Mouse (Mus musculus): Measurements from ENCODE around the gene Rgcc.

Gene Rgcc

DNA sequence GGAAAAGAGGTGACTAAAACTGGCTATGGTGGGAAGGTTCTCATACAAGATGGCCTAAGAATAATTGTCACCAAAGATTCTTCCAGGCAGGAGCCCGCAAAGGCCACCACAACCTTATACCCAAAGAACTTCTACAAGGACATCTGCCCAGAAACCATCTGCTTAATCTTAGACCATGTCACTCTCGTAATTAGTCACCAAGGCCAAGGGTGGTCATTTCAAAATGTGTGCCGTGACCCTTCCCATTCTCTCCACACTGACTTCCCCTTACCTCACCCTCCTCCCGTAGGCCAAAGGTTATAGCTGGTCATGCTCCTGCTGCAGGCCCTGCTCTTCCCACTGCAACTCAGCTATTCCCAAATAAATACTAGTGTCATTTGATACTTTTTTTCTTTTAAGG, 22.5 kb downstream of the Rgcc start:
- no peak for DNase-seq (ENCODE audit: low spot score)

DNA sequence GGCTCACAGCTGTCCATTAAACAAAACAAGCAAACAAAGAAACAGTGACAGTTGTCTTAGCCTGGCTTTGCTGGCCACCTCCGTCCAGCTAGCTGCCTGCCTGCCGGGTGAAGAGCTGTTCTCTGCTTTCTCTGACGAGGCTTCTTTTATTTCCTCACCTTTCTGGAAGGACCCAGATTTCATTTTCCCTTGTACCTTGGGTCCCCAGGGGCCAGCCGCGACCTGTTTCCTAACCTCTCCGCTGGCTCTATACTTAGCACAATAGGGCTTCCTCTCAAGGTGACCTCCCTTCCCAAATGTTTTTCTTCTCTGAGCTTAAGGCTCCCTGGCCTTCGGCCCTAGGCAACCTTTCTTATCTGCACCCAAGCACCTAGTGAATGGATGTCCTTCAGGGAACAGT, 23.5 kb downstream of the Rgcc start:
- no peak for DNase-seq (ENCODE audit: low spot score)

DNA sequence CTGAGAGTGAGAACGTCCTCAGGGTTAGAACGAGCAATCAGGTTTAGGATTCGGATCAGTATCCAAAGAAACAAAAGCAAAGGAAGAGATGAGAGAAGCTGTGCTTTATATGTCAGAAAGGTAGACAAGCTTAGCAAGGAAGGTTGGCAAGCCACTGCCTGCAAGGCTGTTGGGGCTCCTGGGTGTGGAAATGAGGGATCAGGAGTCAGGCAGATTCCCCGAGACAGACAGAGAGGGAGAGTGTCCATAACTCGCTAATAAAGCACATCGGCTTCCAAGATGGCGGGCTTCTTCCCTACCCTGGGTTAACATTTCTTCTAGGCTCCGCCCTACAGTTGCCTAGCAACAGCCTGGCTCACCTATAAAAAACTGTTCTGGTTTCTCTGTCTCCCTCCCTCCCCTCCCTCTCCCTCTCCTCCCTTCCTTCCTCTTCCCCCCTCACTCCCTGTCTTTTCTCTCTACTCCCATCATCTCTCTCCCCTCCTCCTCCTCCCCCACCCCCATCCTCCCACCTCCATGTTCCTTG, 25.5 kb downstream of the Rgcc start:
- no peak for DNase-seq (ENCODE audit: low spot score)

DNA sequence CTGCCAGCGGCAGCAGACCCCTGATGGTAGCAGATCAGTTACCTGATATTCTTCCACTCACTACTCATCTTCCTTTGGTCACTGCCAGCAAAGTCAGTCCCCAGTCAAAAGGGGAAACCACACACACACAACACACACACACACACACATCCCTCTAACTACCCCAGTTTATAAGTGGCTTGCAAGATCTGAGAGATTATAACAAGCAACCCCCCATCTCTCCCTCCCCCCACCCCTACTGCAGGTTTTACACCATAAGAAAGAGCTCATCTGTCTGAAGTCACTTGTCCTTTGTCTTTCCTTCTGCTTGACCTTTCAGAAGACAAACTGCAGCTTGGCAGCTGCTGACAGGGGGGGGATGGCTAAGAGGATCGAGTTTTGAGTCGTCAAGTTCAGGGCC, 26.0 kb downstream of the Rgcc start:
- DNase-seq (ENCODE audit: low spot score): no peak

DNA sequence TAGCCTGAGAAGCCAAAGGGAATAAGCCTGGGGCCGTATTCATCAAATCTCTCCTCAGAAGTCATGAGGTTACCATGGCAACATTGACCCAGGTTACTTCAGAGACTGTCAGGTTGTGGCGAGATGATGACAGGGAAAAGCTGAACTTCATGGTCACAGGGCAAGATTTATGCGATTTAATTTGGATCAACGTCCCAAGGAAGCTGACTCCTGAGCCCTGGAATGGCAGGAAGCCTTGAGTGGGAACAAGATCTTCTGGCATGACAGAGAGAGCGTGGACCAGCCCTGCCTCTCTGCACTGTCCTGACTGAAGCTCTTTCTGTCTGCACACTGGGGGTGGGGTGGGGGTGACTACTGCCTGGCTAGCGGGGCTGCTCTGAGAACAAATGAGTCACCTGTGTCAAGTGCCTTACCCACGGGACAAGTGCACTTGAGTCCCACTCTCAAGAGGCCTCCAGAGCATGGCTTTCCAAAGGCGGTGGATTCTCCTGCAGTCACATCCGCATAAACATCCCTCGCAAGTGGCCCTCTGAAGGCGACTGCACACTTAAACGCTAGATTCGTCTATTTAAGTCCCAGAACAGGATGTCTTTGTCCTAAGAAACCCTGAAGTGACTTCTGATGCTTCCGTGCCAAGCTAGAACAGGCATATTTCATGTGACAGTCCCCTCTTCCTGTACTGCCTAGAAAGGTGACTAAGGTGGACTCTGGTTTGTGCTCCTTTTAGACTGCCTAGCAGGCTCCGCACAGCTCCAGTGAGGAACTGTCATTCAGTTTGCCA, 27.6 kb downstream of the Rgcc start:
- DNase-seq (ENCODE audit: low spot score): no peak

DNA sequence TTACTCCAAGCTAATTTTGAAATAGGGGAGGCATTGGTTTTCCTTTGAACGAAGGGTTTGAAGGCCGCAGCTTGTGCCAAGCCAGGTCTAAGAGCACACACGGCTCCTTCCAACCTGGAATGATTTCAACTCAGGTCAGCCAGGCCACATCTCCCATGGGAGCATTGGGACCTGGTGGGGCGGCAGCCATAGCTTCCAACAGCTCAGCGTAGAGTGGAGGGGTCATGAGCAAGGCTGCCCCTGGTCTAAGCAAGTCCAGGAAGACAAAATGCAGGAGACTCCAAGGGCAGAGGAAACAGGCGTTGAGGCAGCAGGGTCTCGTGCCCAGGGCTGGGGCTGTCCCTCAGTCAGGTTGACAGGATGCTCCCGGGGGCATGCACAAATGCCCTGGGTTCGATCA, 28.5 kb downstream of the Rgcc start:
- DNase-seq (ENCODE audit: low spot score): no peak

DNA sequence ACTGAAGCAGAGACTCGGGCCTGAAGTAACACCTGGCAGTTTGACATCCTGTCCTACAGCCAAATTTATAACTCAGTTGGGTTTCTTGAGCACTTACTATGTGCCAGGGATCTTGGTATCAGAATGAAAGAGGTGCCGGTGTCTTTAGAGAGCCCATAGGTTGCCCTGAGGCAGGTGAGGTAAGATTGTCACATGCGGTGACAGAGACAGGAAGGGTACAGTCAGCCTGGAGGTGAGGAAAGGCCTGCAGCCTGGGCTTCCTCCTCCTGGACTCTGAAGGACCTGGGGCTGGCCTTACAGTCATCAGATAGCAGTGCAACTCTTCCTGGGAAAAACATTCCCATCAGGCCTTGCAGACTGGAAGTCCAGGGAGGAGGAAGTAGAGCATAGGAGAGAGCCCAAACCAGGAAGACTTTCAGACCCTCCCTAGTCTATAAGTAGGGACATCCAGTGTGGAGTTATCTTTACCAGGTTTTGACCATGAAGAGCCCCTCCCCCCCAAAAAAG, 29.2 kb downstream of the Rgcc start:
- DNase-seq (ENCODE audit: low spot score): no peak

DNA sequence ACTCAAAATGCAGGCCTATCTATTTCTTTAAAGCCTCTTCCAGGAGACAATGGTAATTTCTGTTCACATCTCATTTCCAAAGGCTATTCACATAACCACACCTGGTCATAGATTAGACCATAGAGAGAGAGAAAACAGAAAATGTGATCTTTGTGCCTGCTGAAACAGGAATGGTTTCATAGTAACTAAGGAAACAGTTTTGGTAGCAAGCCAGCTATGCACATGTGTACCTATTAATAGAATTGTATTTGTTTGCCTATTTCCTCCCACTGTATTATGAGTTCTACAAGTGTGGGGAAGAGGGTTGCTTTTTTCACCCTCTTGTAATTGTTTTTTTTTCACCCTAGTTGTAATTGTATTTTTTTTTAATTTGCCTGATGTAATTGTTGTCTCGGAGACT, 31.9 kb downstream of the Rgcc start:
- DNase-seq (ENCODE audit: low spot score): no peak

DNA sequence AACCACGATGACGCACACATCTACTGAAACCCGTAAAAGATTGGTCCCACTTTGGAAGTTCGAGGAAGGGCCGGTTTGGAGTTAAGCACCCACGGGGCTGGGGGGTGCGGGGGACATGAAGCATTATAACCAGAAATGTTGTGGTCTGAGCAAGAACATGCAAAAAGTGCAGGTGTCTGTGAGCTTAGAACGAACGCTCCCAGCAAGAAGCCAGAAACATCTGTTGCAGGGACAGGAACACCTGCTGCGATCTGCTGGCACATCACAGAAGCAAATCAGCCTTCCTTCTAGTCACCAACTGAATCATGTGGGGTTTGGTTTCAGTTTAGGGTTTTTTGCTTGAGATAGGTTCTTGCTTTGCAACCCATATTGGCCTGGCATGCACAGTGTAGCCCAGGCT, 33.6 kb downstream of the Rgcc start:
- no peak for DNase-seq (ENCODE audit: low spot score)

DNA sequence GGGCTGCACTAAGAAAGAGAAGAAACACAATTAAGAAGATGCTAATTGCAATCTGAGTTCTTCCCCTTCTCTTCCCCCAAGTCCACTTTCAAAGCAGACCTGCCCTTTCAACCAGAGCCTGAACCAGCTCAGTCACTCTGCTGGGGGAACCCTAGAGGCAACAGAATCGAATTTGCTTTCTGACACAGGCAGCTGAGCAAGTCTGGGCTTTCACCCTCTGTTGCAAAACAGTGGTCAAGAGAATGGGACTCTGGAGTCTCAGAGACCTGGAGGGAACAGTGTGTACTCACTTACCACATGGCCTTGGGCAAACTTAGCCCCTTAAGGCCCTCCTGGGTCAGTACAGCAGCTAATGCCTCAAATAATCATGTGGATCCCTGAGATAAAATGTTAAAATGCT, 34.1 kb downstream of the Rgcc start:
- DNase-seq (ENCODE audit: low spot score): no peak

DNA sequence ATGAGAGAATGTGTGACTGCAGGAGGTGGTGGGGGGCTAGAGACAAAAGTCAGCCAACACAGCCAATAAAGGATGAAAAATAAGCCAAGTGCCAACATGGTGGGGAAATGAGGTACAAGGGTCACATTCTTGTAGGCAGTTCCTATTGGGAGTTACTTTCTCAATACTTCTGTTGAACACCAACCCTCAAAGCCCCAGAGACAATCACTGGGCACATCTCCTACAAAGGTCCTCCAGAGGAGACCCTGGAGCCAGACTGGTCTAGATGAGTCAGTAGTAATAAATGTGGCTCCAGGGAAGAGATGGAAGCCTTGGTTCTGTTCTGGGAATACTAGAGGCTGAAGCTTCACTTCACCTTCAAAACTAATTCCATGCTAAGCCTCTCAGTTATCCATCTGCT, 35.0 kb downstream of the Rgcc start:
- DNase-seq (ENCODE audit: low spot score): no peak

DNA sequence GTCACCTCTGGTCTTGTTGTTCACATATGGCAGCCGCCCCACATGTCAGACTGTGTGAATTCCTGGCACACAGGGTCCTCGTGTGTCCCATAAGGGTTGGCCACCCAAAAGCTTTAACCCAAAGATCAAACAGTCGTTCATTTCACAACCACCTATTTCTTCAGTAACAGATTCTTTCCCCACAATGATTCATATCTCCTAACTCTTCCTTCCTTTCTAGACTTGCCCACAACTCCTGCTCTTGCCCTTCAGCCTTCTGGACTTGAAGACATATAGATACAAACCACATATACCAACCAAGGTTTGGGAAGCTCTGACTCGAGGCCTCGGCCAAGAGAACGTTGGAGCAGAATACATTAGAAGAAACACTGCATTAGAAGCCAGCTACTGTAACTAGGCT, 35.7 kb downstream of the Rgcc start:
- no peak for DNase-seq (ENCODE audit: low spot score)

DNA sequence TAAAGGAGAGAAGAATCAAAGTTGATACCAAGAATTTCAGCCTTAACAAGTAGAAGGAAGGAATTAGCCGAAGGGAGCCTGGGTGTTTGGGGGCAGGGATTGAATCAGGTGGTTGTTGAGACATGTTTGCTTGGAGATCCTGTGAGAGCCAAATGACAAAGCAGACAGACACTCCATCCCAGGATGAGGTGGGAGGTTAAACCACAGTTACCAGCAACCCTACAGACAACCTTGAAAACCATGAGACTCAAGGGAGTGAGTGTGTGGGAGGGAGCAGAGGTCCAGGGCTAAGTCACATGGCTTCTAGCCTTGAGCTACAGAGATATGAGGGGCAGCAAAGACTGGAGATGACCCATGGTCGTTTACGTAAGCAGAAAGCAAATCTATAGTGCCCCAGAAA, 38.1 kb downstream of the Rgcc start:
- no peak for DNase-seq (ENCODE audit: low spot score)

DNA sequence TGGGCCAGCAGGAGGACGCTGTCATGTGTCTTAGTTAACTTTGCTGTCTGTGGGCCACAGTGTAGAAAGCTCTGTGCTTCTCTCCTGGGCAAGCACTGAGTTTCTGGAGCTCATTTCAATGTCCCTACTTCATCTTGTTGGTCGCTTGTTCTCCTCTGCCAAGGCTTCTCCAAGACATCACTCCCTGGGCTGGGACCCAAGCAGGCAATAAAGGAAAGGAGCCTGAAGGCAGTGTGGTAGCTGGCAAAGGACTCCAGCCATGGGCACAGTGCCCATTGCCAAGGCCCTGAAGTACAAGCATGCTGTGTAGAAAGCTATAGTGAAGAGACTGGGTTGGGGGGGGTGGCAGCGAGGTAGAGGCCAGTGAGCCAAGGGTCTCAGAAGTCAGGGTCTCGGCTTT, 38.8 kb downstream of the Rgcc start:
- no peak for DNase-seq (ENCODE audit: low spot score)

DNA sequence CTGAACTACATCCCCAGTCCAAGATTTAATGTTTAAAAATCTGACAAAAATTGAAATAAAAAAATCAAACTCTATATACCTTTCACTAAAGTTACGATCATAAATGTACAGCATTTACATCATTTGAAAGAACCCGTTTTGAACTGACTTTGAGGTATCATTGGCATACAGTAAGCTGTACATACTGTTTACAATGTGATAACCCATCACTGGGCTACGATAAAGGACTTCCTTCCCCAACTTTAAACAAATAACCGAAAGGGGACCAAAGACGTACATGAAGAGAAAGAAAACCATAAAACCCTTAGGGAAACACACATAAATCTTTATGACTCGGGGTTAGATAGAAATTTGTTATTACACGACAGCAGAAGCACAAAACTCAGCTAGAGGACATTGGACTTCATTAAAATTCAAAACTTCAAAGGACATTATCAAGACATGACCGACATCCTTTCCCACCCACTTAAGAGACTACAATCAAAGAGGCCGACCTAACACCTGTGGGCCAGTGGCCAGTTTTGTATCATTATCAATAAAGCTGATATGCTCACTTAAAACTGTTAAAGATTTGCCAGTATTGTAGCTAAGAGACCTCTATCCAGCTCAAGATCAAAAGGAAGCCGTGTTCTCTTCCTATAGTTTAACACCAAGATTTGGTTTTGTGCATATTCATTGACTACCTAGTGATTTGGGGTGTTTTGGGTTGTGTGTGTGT, 42.2 kb downstream of the Rgcc start:
- DNase-seq (ENCODE audit: low spot score): no peak

DNA sequence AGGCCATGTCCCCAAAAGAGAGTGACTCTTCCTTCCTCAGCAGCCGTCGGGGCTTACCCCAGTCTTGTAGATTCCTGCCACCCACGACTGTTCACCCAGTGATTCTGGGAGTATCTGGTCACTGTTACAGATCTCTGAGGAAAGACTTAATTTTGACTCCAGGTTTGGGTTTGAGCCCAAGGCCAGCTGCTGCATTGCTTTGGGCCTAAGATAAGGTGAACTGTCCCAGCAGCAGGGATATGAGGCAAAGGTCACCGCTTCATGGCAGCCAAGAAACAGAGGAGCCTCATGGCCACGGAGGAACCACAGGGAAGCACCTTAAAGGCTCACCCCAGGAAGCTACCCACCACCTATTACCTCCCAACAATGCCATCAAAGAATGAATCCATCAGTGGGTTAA, 44.8 kb downstream of the Rgcc start:
- DNase-seq (ENCODE audit: low spot score): no peak

DNA sequence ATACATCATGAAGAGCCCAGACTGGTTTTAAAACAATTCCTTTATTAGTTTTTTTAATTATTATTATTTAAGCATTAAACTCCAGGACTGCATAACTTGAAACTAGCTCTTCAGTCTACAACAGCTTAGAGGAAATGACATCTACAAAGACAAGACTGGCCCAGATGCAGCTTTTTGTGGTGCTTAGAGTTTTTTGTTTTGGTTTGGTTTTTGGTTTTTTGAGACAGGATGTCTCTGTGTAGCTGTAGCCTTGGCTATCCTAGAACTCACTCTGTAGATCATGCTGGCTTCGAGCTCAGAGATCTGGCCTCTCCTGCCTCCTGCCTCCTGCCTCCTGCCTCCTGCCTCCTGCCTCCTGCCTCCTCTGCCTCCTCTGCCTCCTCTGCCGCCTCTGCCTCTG, 45.7 kb downstream of the Rgcc start:
- no peak for DNase-seq (ENCODE audit: low spot score)

DNA sequence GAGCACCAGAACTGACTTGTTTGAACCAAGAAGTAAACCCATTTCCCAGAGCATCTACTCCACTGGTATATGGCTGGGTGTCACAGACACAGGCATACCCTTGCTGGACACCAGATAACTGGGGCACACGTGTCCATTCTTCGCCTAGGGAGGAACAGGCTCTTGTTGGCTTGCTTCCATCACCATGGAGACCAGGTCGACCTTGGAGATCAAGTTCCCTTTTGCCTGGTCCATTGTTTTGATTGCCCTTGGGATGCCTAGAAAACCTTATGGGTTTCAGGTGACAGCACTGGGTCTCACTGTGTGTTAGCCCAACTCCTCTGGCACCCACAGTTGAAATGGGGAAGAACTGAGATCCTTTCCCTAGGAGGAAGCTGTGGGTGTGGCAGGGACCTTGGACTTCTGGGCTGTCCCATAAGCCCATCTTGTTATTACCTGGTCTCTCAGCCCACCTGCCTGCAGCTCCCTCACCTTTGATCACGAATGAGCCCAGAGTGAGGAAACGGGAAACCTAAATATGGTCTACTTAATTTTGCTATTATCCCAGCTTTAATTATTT, 49.6 kb downstream of the Rgcc start:
- DNase-seq (ENCODE audit: low spot score): no peak

DNA sequence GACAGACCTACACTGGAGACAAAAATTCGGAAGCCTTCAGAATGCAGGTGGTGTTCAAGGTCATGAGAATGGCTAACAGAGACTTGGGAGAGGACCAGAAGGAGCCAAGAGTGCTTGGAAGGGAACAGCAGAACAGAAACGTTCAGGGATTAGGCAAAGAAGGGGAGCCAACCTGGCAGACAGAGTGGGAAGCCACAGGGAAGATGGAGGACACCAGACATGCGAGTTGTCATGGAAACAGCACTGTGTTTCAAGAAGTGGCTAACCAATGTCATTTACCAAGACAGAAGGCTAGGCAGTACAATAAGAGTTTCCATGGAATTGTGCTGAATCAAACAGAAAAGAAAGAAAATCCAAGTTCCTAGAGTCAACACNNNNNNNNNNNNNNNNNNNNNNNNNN, 56.9 kb downstream of the Rgcc start:
- no peak for DNase-seq (ENCODE audit: low spot score)

DNA sequence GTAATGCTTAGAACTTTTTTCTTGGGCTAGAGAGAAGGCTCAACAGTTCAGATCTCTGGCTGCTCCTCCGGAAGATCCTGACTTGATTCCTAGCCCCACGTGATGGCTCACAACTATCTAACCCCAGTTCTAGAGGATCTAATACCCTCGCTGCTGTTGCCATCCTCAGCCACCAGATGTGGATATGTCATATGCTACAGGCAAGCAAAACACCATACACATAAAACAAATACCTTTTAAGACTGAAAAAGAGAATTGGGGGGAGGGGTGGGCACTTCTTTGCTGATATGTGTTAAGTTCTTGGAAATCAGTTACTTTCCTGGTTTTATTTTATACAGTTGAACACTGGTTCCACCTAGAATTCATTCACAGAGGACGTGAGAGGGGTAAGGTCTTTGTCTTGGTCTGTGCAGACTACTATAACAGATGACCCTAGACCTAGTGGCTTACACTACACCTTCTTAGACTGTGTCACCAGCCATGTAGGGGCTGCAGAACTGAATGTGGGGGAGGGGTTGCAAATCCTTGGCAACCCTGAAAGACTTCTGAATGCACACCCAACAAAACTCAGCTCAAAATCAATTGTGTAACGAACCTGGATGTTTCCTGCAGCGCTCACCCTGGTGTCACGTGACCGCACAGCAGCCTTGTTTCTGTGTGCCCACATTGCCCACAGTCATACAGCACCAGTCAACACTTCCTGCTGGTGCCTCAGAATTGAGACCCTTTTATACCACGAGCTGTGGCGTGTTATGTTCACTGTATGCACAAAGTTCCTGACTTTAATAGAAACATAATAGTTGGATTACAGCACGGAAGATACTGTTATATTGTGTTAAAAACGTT, 58.2 kb downstream of the Rgcc start:
- no peak for DNase-seq (ENCODE audit: low spot score)

DNA sequence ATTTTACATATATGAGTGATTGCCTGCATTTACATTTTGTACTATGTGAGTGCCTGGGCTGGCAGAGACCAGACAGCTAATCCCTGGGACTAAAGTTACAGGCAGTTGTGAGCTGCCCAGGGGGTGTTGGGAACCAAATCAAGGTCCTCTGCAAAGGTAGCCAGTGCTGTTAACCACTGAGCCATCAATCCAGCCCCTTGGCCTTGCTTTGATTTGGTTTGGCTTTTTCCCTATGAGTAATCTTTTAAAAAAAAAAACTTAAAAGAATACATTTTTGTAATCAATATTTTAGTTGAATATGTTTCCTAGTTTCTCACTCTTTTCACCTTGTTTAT, 59.1 kb downstream of the Rgcc start:
- no peak for DNase-seq (ENCODE audit: low spot score)

DNA sequence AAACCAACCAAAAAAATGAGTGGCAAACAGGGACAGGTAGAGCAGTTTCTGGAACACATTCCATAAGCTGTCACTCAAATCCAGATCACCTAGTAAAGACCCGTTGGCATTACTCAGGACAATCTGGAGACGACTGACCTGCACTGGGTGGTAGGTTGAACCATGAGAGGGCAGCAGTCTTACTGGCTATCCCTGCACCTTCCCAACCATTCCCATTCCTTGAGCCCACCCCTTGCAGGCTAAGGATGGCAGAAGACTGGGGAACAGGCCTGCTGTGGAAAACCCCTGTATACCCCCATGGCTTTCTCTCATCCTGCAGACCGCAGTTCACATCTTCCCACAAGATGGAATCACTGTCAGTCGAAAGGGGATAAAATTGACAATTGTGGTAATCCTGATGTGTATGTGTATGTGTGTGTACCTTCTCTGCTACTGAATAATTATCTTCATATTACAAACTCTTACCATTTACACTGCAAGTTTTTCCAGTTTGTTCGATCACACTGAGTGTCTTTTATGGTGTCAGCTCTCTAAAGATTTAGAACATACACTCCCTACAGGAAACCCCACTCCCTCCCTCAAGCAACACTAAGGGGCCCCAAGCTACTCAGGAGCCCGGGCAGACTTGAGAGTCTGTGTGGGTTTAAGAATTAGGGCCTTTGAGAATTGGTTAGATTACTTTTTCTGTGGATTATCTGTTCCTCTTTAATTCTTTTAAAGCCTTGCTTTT, 59.6 kb downstream of the Rgcc start:
- DNase-seq (ENCODE audit: low spot score): no peak
